Mouse (Mus musculus) common myeloid progenitor, adult 5-6 weeks (primary cell): ENCODE measurements around the gene Ang2. TPM values are rescaled to one million over a fixed set of nuclear protein-coding genes. Genes with fewer than 3 reads are reported as not detected.

ENCODE experiments used
- ATAC-seq: replicated peaks from 2 replicates; pipeline ENCODE4 v1.8.0; 2016; ENCODE audit warnings: low read depth, mild to moderate bottlenecking, moderate TSS enrichment, inconsistent platforms; ENCODE audit not compliant: poor library complexity, severe bottlenecking
- total RNA-seq: library from RNA; stranded (forward); fragments of 200-1000, 187-1606 nt; gene quantifications from 2 replicates; pipeline ENCODE4 v1.2.3, GENCODE M21; 2017

Gene Ang2
- total RNA-seq, 1 experiment from 2014 or later: not detected

GRCm38 (mm10) chr14:51156056-51156735 is 42.8 kb downstream of the Ang2 start:
- ATAC-seq: no peak

GRCm38 (mm10) chr14:51152249-51152870 is 46.6 kb downstream of the Ang2 start:
- ATAC-seq: no peak

- ATAC-seq: no peak
Measured at GRCm38 (mm10) chr14:51150206-51150831, 48.6 kb downstream of the Ang2 start.

- ATAC-seq: no peak
Measured at GRCm38 (mm10) chr14:51149164-51149563, 49.8 kb downstream of the Ang2 start.

- ATAC-seq: no peak
Measured at GRCm38 (mm10) chr14:51148006-51148405, 50.9 kb downstream of the Ang2 start.

GRCm38 (mm10) chr14:51146685-51147084 is 52.3 kb downstream of the Ang2 start, which contains the start of gene Rnase1:
TSS of gene Rnase1 (minus strand) at chr14:51146785.
- no peak for ATAC-seq

GRCm38 (mm10) chr14:51145521-51145920 is 53.4 kb downstream of the Ang2 start:
- ATAC-seq: no peak

Other genes starting within 250 kb of the Ang2 start
- 1.5 and 5.4 TPM in 2 replicates for gene Pnp2, start 243.2 kb downstream of the Ang2 start, total RNA-seq
- gene Rnase10, start 191.4 kb downstream of the Ang2 start, total RNA-seq: not detected in 2 replicates
- gene Rnase9, start 157.3 kb downstream of the Ang2 start, total RNA-seq: not detected in 2 replicates
- gene Rnase11, start 149.0 kb downstream of the Ang2 start, total RNA-seq: not detected in 2 replicates
- gene Rnase12, start 141.5 kb downstream of the Ang2 start, total RNA-seq: not detected in 2 replicates
- not detected in 2 replicates for gene Olfr750, start 124.7 kb downstream of the Ang2 start, total RNA-seq
- gene Rnase4, start 108.1 kb downstream of the Ang2 start, total RNA-seq: 0.82 and 2.5 TPM in 2 replicates
- 1.1 TPM in 1 of 2 replicates, not detected in the other for gene Ang, start 108.0 kb downstream of the Ang2 start, total RNA-seq
- gene Eddm3b, start 84.7 kb downstream of the Ang2 start, total RNA-seq: not detected in 2 replicates
- 49.7 and 62.1 TPM in 2 replicates for gene Rnase6, start 75.2 kb downstream of the Ang2 start, total RNA-seq
- not detected in 2 replicates for gene Rnase1, start 52.4 kb downstream of the Ang2 start, total RNA-seq
- not detected in 2 replicates for gene Rnase2b, start 36.9 kb downstream of the Ang2 start, total RNA-seq
- not detected in 2 replicates for gene Ear14, start 4.2 kb upstream of the Ang2 start, total RNA-seq
- not detected in 2 replicates for gene Rnase2a, start 57.0 kb upstream of the Ang2 start, total RNA-seq
- not detected in 2 replicates for gene Gm7247, start 162.6 kb upstream of the Ang2 start, total RNA-seq
- gene Vmn2r88, start 211.7 kb upstream of the Ang2 start, total RNA-seq: not detected in 2 replicates